14 mouse cellular contexts compared by ENCODE assay signal in genomic region chr7:112500134-112500490, GRCm38 (mm10).
DNase-seq lines count a peak whose midpoint lies in the region; ATAC-seq and TF ChIP-seq lines count a peak whose summit lies in the region.
"Had no signal": no experiment of that assay in that cellular context is flagged by ENCODE, and none has a peak within 500 bp of the region (broad histone marks: within the 10 kb centered on the region; RNA-seq: fewer than 3 reads in every experiment).

No protein-coding gene starts in this region.

- no peak for TF ChIP-seq CTCF in stomach, postnatal 0 days (IDR thresholded peaks at IDR 0.05; ENCODE audit: low read depth)

- WGBS in heart, embryonic 13.5 days: 43% methylated on average over 7 of the region's 7 CpGs
- 3% methylated on average over 7 of the region's 7 CpGs for WGBS in neural tube, embryonic 15.5 days
- 1% methylated on average over 7 of the region's 7 CpGs for WGBS in limb, embryonic 12.5 days
- 7% methylated on average over 7 of the region's 7 CpGs for WGBS in stomach, postnatal 0 days

- H3K27ac ChIP-seq in heart, embryonic 13.5 days (replicated peaks): 0 out of 2 replicates have a peak overlapping the region, but pooled peaks have one; percentile 2
- no peak overlapping the region for H3K27ac ChIP-seq in neural tube, embryonic 15.5 days (replicated peaks)
- H3K27ac ChIP-seq in limb, embryonic 12.5 days: no peak overlapping the region
- H3K27ac ChIP-seq in stomach, postnatal 0 days (replicated peaks): peak overlapping the region; percentile 4; the same call in 1 of the 2 replicates

- peaks cover 74% of the 10 kb centered on the region for H3K4me1 ChIP-seq in heart, embryonic 13.5 days
- H3K4me1 ChIP-seq in neural tube, embryonic 15.5 days: peaks cover 45% of the 10 kb centered on the region
- peaks cover 73% of the 10 kb centered on the region for H3K4me1 ChIP-seq in limb, embryonic 12.5 days (replicated peaks)
- H3K4me1 ChIP-seq in stomach, postnatal 0 days (replicated peaks; ENCODE audit: control insufficient read depth, insufficient read depth): peaks cover 29% of the 10 kb centered on the region

- ATAC-seq in heart, embryonic 13.5 days (ENCODE audit: extremely low read depth, insufficient number of reproducible peaks, low FRiP score, low TSS enrichment): no peak
- no peak for ATAC-seq in neural tube, embryonic 15.5 days (ENCODE audit: low FRiP score)
- ATAC-seq in limb, embryonic 12.5 days (ENCODE audit: insufficient number of reproducible peaks, insufficient read depth, low FRiP score, low TSS enrichment, low read depth): no peak
- no peak for ATAC-seq in stomach, postnatal 0 days (ENCODE audit: low FRiP score, low TSS enrichment)
- ATAC-seq: liver, postnatal 0 days had no signal

- no peak overlapping the region for H3K4me3 ChIP-seq in heart, embryonic 13.5 days
- no peak overlapping the region for H3K4me3 ChIP-seq in neural tube, embryonic 15.5 days (replicated peaks)
- H3K4me3 ChIP-seq in limb, embryonic 12.5 days (replicated peaks): no peak overlapping the region
- H3K4me3 ChIP-seq in stomach, postnatal 0 days (ENCODE audit: low read depth, low read length): no peak overlapping the region

- no peaks in the 10 kb centered on the region for H3K9me3 ChIP-seq in heart, embryonic 13.5 days
- H3K9me3 ChIP-seq in neural tube, embryonic 15.5 days (replicated peaks): no peaks in the 10 kb centered on the region
- H3K9me3 ChIP-seq in limb, embryonic 12.5 days: no peaks in the 10 kb centered on the region
- no peaks in the 10 kb centered on the region for H3K9me3 ChIP-seq in stomach, postnatal 0 days (ENCODE audit: control insufficient read depth, low read length)

- DNase-seq in heart, adult 8-10 months (ENCODE audit: low spot score): no peak
- DNase-seq in neural tube, embryonic 10.5 days (ENCODE audit: extremely low spot score, low spot score): peak; percentile 33
- DNase-seq in stomach, postnatal 0 days (ENCODE audit: low spot score): no peak
- no peak for DNase-seq in retina, postnatal 1 day
- DNase-seq in B cell, adult 2 months: no peak
- DNase-seq: cerebellum, adult 11 months; kidney, adult 8-10 months; liver, postnatal 0 days; right cerebral cortex, adult 18-20 months; thymus, postnatal 4 days had no signal

- TF ChIP-seq EP300 in stomach, postnatal 0 days (optimal IDR thresholded peaks at IDR 0.05): no peak

- peak overlapping the region; percentile 18; the same call in 1 of the 2 replicates for H3K4me2 ChIP-seq in heart, embryonic 13.5 days
- no peak overlapping the region for H3K4me2 ChIP-seq in neural tube, embryonic 15.5 days
- peak overlapping the region; percentile 19; the same call in 1 of the 2 replicates for H3K4me2 ChIP-seq in limb, embryonic 12.5 days
- no peak overlapping the region for H3K4me2 ChIP-seq in stomach, postnatal 0 days (replicated peaks; ENCODE audit: low read depth)

- no peaks in the 10 kb centered on the region for H3K27me3 ChIP-seq in heart, embryonic 13.5 days (replicated peaks)
- H3K27me3 ChIP-seq in neural tube, embryonic 15.5 days (replicated peaks): no peaks in the 10 kb centered on the region
- no peaks in the 10 kb centered on the region for H3K27me3 ChIP-seq in limb, embryonic 12.5 days
- no peaks in the 10 kb centered on the region for H3K27me3 ChIP-seq in stomach, postnatal 0 days (ENCODE audit: control insufficient read depth, insufficient read depth, low read length)

- H3K36me3 ChIP-seq in heart, embryonic 13.5 days: no peaks in the 10 kb centered on the region
- H3K36me3 ChIP-seq in neural tube, embryonic 15.5 days: no peaks in the 10 kb centered on the region
- H3K36me3 ChIP-seq in limb, embryonic 12.5 days: no peaks in the 10 kb centered on the region
- no peaks in the 10 kb centered on the region for H3K36me3 ChIP-seq in stomach, postnatal 0 days (ENCODE audit: control insufficient read depth, insufficient read depth, low read length)
- H3K36me3 ChIP-seq: G1E had no signal

- no peak overlapping the region for H3K9ac ChIP-seq in heart, embryonic 13.5 days
- no peak overlapping the region for H3K9ac ChIP-seq in neural tube, embryonic 15.5 days (replicated peaks)
- H3K9ac ChIP-seq in limb, embryonic 12.5 days (replicated peaks): no peak overlapping the region
- no peak overlapping the region for H3K9ac ChIP-seq in stomach, postnatal 0 days (ENCODE audit: low read length)
- H3K9ac ChIP-seq: liver, postnatal 0 days had no signal

Comparison
In these comparisons a context has a peak if more than half of its experiments do, and no peak if none do; other contexts are left out.
1. H3K27ac ChIP-seq: peak in heart, embryonic 13.5 days (single experiment) and stomach, postnatal 0 days (single experiment); none in neural tube, embryonic 15.5 days (single experiment) and limb, embryonic 12.5 days (single experiment).
2. H3K4me2 ChIP-seq: peak in heart, embryonic 13.5 days (single experiment) and limb, embryonic 12.5 days (single experiment); none in neural tube, embryonic 15.5 days (single experiment) and stomach, postnatal 0 days (single experiment).